Mouse (Mus musculus) embryonic facial prominence, embryonic 13.5 days (tissue): ENCODE results near the gene Wipi1. TPM values are rescaled to one million over a fixed set of nuclear protein-coding genes. Genes with fewer than 3 reads are reported as not detected.

Experiments
- ATAC-seq: fragments of 200-750 bp; cut with Nextera tagmentation; 2 replicates; pipeline ENCODE4 v1.8.0; 2017; ENCODE audit warnings: low read depth; ENCODE audit not compliant: insufficient number of reproducible peaks, insufficient read depth, low FRiP score, low TSS enrichment
- H3K27ac ChIP-seq: fragments of 300-500 bp; sonication (generic); 2 replicates; pipeline ENCODE4 v1.5.1; 2015; ENCODE audit warnings: moderate library complexity, mild to moderate bottlenecking, inconsistent platforms
- H3K27me3 ChIP-seq: fragments of 300-500 bp; sonication (generic); 2 replicates; pipeline ENCODE4 v1.6.1; 2015; ENCODE audit warnings: mild to moderate bottlenecking, inconsistent platforms
- H3K36me3 ChIP-seq: fragments of 300-500 bp; sonication (generic); 2 replicates; pipeline ENCODE4 v1.6.1; 2015; ENCODE audit warnings: mild to moderate bottlenecking, inconsistent platforms
- H3K4me1 ChIP-seq: fragments of 300-500 bp; sonication (generic); 2 replicates; pipeline ENCODE4 v1.6.1; 2015; ENCODE audit warnings: inconsistent platforms
- H3K4me2 ChIP-seq: fragments of 300-500 bp; sonication (generic); 2 replicates; pipeline ENCODE4 v1.6.1; 2015; ENCODE audit warnings: moderate library complexity, mild to moderate bottlenecking, inconsistent platforms
- H3K4me3 ChIP-seq: fragments of 300-500 bp; sonication (generic); 2 replicates; pipeline ENCODE4 v1.5.1; 2015; ENCODE audit warnings: mild to moderate bottlenecking, inconsistent platforms
- H3K9ac ChIP-seq: fragments of 300-500 bp; sonication (generic); 2 replicates; pipeline ENCODE4 v1.6.1; 2015; ENCODE audit warnings: mild to moderate bottlenecking, inconsistent platforms
- H3K9me3 ChIP-seq: fragments of 300-500 bp; sonication (generic); 2 replicates; pipeline ENCODE4 v1.6.1; 2016; ENCODE audit warnings: inconsistent platforms
- WGBS: fragments of 180-500 bp; shearing (Covaris S2); methylation state at CpG from one replicate; pipeline ENCODE4 v1.1.7; 2015; ENCODE audit warnings: mixed read lengths; 5-methylcytosine and 5-hydroxymethylcytosine counted together
- polyA plus RNA-seq: library from polyadenylated mRNA; unstranded; fragments of >200 nt; fragmentation: Nextera tagmentation; extraction: Ambion mirVana; gene quantifications from 2 replicates; pipeline ENCODE4 v1.2.1, GENCODE M21; 2015

Wipi1 gene
- polyA plus RNA-seq, 1 experiment from 2014 or later, result 53.5 TPM

DNA sequence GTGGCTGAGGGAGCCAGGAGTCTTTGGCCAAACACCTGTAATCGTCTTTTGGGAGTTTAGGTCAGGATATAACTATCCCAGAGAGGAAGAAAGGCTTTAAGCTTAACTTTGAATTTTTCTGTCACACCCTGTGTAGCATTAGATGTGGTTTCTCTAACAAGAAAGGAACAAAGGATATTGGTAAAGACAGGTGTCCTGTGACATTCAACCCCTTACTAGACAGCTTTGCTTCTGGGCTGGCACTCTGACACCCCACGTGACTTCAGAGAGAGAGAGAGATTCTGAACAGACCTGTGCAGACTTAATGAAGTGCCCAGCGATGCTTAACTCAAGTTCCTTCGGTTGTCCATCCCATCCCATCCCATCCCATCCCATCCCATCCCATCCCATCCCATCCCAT lies 20.3 kb downstream of the Wipi1 start:
- no peak overlapping the region for H3K4me2 ChIP-seq
- ATAC-seq, result no peak
- H3K27me3 ChIP-seq, result no peaks in the 10 kb centered on the region
- peaks cover 31% of the 10 kb centered on the region for H3K36me3 ChIP-seq
- 78% methylated on average over 4 of the region's 4 CpGs for WGBS
- no peaks in the 10 kb centered on the region for H3K9me3 ChIP-seq
- no peak overlapping the region for H3K4me3 ChIP-seq
- no peak overlapping the region for H3K9ac ChIP-seq
- peaks cover 7% of the 10 kb centered on the region; the same call in 1 of the 2 replicates for H3K4me1 ChIP-seq
- H3K27ac ChIP-seq, result no peak overlapping the region

DNA sequence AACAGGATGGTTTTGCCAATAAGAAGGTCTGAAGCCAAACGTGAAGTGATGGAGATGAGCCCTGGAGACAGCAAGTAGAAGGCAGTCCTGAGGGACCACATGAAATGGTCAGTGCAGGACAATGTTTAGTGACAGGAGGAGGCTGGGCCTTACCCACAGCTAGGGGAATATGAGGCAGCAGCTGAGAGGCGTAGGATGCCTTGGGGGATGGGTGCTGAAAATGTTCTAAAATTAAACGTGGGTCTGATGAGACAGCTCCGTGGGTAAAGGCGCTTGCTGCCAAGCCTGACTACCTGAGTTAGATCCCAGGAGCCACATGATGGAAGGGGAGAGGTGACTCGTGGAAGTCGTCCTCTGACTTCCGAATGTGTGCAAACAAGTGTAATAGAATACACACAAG lies 21.8 kb downstream of the Wipi1 start:
- H3K27me3 ChIP-seq, result no peaks in the 10 kb centered on the region
- no peak for ATAC-seq
- no peak overlapping the region for H3K27ac ChIP-seq
- H3K36me3 ChIP-seq, result peaks cover 20% of the 10 kb centered on the region
- H3K4me2 ChIP-seq, result no peak overlapping the region
- H3K9me3 ChIP-seq, result no peaks in the 10 kb centered on the region
- no peak overlapping the region for H3K9ac ChIP-seq
- H3K4me1 ChIP-seq, result peaks cover 7% of the 10 kb centered on the region; the same call in 1 of the 2 replicates
- no peak overlapping the region for H3K4me3 ChIP-seq
- WGBS, result 85% methylated on average over 8 of the region's 8 CpGs

DNA sequence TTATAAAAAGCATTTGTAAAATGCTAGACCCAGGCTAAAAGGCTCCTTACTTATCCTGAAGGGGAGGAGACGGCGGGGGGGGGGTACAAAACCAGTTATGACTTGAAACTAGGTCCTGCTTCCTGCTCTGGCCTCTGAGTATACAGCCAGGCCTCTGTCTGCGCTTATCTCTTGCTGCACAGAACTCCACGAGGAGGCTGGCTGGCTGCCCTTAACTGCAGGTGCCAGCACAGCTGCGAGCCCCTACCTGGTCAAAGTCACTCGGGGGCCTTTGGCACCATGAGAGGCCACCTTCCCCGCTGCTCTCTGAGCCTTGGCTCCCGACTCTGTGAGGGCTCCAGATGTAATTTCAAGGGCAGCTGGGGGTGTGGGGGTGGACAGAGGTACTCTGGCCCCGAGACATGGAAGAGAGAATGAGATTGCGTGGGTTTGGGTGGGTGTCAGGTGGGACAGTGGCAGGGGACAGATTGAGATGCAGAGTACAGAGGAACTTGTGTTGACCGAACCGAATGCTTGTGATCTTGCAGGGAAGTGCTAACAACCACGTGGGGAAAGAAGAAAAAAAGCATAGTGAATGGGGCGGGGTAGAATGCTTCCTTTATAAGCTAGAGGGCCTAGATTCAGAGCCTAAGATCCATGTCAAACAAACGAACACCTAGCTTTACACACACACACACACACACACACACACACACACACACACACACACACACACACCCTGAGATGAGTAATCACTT lies 24.0 kb downstream of the Wipi1 start:
- ATAC-seq, result no peak
- Histone ChIP-seq H3K27ac (no peak overlapping the region), H3K36me3 (peaks cover 24% of the 10 kb centered on the region), H3K27me3 (no peaks in the 10 kb centered on the region), H3K4me2 (no peak overlapping the region), H3K4me1 (no peaks in the 10 kb centered on the region), H3K9me3 (no peaks in the 10 kb centered on the region), H3K4me3 (no peak overlapping the region), H3K9ac (no peak overlapping the region)
- 74% methylated on average over 14 of the region's 15 CpGs for WGBS

DNA sequence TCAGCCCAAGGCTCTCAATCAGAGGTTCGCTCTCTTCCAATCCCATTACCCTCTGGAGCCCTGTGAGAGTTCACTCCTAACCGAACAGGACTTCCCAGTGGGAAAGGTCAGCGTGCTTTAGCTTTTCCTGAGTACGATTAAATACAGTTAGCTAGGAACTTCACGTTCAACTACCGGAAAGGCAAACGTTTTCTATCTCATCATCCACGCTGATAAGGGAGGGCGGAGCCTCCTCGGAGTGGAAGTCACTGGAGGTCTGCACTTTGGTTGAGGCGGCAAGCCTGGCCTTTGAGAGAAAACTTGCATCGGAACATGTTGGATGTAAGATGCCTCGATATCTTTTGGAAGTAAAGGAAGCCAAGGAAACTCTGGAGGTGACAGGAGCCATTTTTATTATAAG lies 24.7 kb downstream of the Wipi1 start:
- Histone ChIP-seq H3K9me3 (no peaks in the 10 kb centered on the region), H3K27me3 (no peaks in the 10 kb centered on the region), H3K9ac (no peak overlapping the region), H3K36me3 (peaks cover 30% of the 10 kb centered on the region), H3K4me1 (no peaks in the 10 kb centered on the region), H3K4me3 (no peak overlapping the region), H3K27ac (no peak overlapping the region), H3K4me2 (no peak overlapping the region)
- WGBS, result 55% methylated on average over 13 of the region's 13 CpGs
- no peak for ATAC-seq

DNA sequence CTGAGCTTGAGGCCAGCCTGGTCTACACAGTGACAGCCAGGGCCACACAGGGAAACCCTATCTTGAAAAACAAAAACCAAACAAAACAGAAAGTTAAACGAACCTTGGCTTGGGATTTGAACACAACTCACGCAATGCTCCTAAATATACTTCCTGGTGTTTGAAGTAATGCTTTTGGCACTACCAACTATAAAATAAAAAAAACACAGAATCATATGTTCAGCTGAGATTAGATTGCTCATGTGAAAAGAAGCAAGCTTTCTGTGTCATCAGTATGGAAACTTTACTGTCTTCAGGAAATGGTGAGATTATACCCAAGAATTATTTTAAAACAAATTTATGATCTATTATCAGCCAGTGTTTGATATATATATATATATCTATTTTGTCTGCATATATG lies 25.3 kb downstream of the Wipi1 start:
- Histone ChIP-seq H3K27me3 (no peaks in the 10 kb centered on the region), H3K27ac (no peak overlapping the region), H3K9me3 (no peaks in the 10 kb centered on the region), H3K4me3 (no peak overlapping the region), H3K4me2 (no peak overlapping the region), H3K9ac (no peak overlapping the region), H3K36me3 (peaks cover 36% of the 10 kb centered on the region), H3K4me1 (no peaks in the 10 kb centered on the region)
- WGBS, result 74% methylated on average over 2 of the region's 2 CpGs
- ATAC-seq, result no peak

DNA sequence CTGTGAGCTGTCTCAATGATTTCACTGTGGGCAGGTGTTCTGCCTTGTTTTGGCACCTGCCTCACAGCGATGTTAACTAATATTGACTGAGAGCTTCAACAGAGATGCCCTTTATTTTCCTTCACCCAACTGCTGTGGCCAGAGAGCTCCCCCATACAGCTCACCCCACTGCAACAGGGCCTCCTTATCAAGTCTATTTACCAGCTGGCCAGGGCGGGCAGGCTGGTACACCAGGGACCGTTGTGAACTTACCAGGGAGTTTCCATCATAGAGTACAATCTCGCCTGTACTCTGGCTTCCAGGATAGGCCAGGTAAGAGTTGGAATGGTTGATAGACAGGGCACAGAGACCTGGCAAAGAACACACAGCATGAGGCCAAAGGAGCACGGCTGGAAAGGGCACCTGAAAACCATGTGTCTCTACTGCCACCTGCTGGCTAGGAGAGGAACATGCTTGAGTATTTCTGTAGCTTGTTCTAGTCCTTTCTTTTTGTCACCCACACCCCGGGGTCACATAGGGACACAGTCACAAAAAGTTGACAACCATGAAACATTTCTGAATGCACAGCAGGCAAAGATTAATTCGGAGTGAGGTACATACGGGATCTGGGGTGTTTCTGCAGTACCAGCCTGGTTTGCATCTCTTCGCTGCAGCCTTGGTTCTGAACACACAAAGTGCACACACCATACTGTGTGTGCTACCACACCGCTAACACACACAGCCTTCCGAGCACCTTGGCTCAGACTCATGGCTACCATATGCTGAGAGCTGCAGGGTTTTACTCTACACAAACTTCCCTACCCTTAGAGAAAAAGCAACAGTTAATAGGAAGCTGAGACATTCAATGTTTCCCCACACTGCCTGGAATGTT lies 26.7 kb downstream of the Wipi1 start:
- Histone ChIP-seq H3K9ac (no peak overlapping the region), H3K36me3 (peaks cover 45% of the 10 kb centered on the region), H3K27ac (no peak overlapping the region), H3K4me3 (no peak overlapping the region), H3K9me3 (no peaks in the 10 kb centered on the region), H3K27me3 (no peaks in the 10 kb centered on the region), H3K4me1 (no peaks in the 10 kb centered on the region), H3K4me2 (no peak overlapping the region)
- 47% methylated on average over 11 of the region's 11 CpGs for WGBS
- ATAC-seq, result no peak

DNA sequence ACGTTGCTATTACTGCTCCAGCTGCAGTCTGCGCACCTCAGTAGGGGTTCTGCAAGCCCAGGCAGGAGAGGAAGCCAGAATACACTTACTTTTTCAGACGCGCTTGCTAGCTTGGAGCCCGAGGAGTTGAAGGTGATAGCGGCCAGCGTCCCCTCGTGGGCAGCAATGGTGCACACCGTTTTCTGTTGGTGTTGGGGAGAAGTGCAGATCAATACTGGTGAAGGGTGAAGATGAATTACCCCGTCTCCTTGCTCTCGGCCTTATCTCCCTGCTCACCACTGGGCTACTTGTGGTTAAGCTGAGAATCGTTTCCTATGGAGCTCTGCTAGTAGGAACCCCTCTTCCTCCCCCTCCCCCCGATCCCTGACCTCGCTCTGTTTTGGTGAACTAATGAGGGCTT lies 27.8 kb downstream of the Wipi1 start:
- Histone ChIP-seq H3K4me1 (no peaks in the 10 kb centered on the region), H3K4me3 (no peak overlapping the region), H3K27ac (no peak overlapping the region), H3K36me3 (peaks cover 52% of the 10 kb centered on the region), H3K9me3 (no peaks in the 10 kb centered on the region), H3K27me3 (no peaks in the 10 kb centered on the region), H3K4me2 (no peak overlapping the region), H3K9ac (no peak overlapping the region)
- no peak for ATAC-seq
- WGBS, result 84% methylated on average over 14 of the region's 14 CpGs

DNA sequence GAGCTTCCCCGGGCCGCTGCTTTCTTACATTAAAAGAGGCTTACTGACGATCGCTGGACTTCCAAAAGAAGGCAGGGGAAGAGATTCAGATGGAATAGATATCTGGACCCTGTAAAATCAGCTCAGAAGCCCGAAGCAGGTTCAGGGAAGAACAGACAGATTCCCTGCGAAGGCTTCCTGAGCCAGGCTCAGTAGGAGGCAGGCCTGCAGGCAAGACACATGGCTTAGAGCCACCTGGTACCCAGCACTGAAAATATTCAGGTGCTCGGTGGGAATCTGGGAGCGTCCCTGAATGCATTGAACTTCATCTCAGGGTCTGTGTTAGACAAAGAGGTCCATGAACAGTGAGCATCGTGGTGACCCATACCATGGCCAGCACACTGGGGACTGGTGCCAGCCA lies 31.8 kb downstream of the Wipi1 start:
- Histone ChIP-seq H3K4me2 (no peak overlapping the region), H3K27me3 (no peaks in the 10 kb centered on the region), H3K36me3 (peaks cover 74% of the 10 kb centered on the region), H3K27ac (no peak overlapping the region), H3K9me3 (no peaks in the 10 kb centered on the region), H3K4me3 (no peak overlapping the region), H3K9ac (no peak overlapping the region), H3K4me1 (peaks cover 3% of the 10 kb centered on the region; the same call in 1 of the 2 replicates)
- no peak for ATAC-seq
- WGBS, result 91% methylated on average over 9 of the region's 9 CpGs

DNA sequence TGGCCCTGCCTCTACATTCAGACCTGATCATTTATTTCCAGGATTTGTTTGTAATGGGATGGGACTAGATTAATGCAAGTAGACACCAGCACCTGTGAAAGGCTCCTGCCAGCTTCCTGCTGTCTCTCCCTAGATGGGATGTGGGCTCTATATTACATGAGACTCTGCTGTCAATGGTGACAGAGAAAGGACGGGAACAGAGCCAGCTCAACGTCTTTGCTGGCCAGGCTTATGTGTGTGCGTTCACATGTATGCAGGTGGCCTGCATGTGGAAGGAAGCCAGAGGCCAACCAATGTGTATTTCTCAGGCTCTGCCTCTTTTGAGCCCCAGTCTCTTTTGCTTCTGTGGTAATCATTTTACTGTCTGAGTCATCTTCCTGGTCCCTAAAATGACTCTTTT lies 33.2 kb downstream of the Wipi1 start:
- Histone ChIP-seq H3K4me3 (no peak overlapping the region), H3K4me1 (peaks cover 3% of the 10 kb centered on the region; the same call in 1 of the 2 replicates), H3K36me3 (peaks cover 64% of the 10 kb centered on the region), H3K4me2 (no peak overlapping the region), H3K27me3 (no peaks in the 10 kb centered on the region), H3K9ac (no peak overlapping the region), H3K27ac (no peak overlapping the region), H3K9me3 (no peaks in the 10 kb centered on the region)
- 87% methylated on average over 3 of the region's 3 CpGs for WGBS
- ATAC-seq, result no peak

DNA sequence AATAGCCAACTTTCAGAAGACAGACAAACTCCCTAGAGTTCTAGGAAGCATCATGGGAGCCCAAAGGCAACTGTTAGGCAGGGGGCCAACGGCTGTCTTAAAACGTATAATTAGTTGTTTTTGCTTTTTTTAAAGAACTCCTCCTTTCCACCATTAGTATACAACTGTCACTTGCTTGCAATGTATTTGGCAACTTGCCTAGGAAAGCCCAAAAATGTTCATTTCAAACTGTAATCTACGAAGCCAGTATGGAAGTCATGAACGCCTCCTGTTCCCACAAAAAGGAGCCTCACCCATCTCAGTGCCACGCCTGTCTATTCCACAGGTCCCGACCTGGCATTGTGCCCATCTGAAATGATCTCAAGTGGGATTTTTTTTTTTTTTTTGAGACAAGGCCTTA lies 35.9 kb downstream of the Wipi1 start:
- no peaks in the 10 kb centered on the region for H3K9me3 ChIP-seq
- WGBS, result 75% methylated on average over 6 of the region's 6 CpGs
- H3K4me1 ChIP-seq, result peaks cover 3% of the 10 kb centered on the region; the same call in 1 of the 2 replicates
- no peak overlapping the region for H3K4me2 ChIP-seq
- H3K27ac ChIP-seq, result no peak overlapping the region
- H3K4me3 ChIP-seq, result no peak overlapping the region
- H3K27me3 ChIP-seq, result no peaks in the 10 kb centered on the region
- no peak overlapping the region for H3K9ac ChIP-seq
- ATAC-seq, result no peak
- peaks cover 53% of the 10 kb centered on the region for H3K36me3 ChIP-seq

DNA sequence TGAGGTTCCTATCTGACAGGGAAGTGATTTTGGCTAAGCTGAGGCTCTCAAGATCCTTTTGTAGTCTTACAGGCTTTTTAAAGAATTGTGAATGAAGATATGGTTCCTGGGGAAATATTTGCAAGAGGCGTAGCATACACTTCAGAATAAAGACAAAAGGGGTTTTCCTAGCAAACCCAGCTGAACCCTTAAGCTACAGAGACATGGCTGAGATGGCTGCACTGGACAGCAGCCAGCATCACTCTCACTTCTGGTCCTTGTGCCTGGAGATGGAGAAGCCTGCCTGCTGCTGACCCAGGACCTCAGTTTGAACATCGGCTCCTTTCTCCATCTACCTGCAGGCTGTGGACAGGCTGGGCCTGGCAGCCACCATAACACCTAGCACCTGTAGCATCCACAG lies 37.2 kb downstream of the Wipi1 start:
- Histone ChIP-seq H3K36me3 (peaks cover 42% of the 10 kb centered on the region), H3K9me3 (no peaks in the 10 kb centered on the region), H3K4me1 (peaks cover 3% of the 10 kb centered on the region; the same call in 1 of the 2 replicates), H3K9ac (no peak overlapping the region), H3K4me2 (no peak overlapping the region), H3K27me3 (no peaks in the 10 kb centered on the region), H3K4me3 (no peak overlapping the region), H3K27ac (no peak overlapping the region)
- 88% methylated on average over 2 of the region's 2 CpGs for WGBS
- ATAC-seq, result no peak

DNA sequence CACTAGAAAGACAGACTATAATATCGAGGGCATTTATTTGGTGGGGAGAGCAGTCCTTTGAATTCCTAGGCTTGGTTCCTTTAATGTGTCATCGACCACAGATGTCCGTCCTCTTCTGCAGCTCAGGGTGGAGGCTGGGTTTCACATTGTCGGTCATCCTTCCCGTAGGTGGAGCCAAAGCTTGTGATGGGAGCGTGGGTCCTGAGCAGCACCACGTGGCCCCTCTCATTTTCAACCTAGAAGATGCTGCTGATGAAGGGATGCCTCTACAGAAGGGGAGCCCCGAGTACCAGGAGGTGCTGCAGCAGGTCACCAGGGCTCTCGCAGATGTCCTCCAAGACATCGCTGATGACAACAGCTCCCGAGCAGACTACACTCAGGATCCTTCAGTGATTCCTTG lies 39.7 kb downstream of the Wipi1 start:
- Histone ChIP-seq H3K9me3 (no peaks in the 10 kb centered on the region), H3K4me3 (no peak overlapping the region), H3K36me3 (peaks cover 17% of the 10 kb centered on the region), H3K27ac (no peak overlapping the region), H3K4me2 (no peak overlapping the region), H3K4me1 (peaks cover 3% of the 10 kb centered on the region; the same call in 1 of the 2 replicates), H3K27me3 (no peaks in the 10 kb centered on the region), H3K9ac (no peak overlapping the region)
- 86% methylated on average over 11 of the region's 11 CpGs for WGBS
- ATAC-seq, result no peak
